Mouse (Mus musculus) MEL (cell line): ENCODE results near the gene Zmiz1. TPM values are rescaled to one million over a fixed set of nuclear protein-coding genes. Genes with fewer than 3 reads are reported as not detected.

Experiments used
- DNase-seq: peaks from one replicate; pipeline ENCODE4 v3.0.0; 2011; ENCODE audit warnings: low read depth, low spot score
- H3K27ac ChIP-seq: 2 replicates; pipeline ENCODE4 v1.5.1; 2012; ENCODE audit warnings: low read depth, mild to moderate bottlenecking, control low read depth, low read length, moderate library complexity; ENCODE audit not compliant: control insufficient read depth
- H3K27me3 ChIP-seq, 2 experiments: fragments of 150-350 bp in 1 of 2; sonication (generic) in 1 of 2; 2 replicates each; pipeline ENCODE4 v1.6.1; 2012; ENCODE audit warnings: low read length in 2 of 2, mild to moderate bottlenecking in 2 of 2, improper control_type of control experiment in 1 of 2, moderate library complexity in 1 of 2; ENCODE audit not compliant: insufficient read depth in 2 of 2, control insufficient read depth in 1 of 2
- H3K36me3 ChIP-seq, 2 experiments: 2 replicates each; pipeline ENCODE4 v1.6.1; 2012 to 2014; ENCODE audit warnings: low read length in 2 of 2, improper control_type of control experiment in 1 of 2, inconsistent platforms in 1 of 2, mild to moderate bottlenecking in 1 of 2; ENCODE audit not compliant: insufficient read depth in 2 of 2, control insufficient read depth in 1 of 2
- H3K4me1 ChIP-seq, 2 experiments: fragments of 150-350 bp in 1 of 2; sonication (generic) in 1 of 2; 2 replicates each; pipeline ENCODE4 v1.6.1; 2012; ENCODE audit warnings: low read length in 2 of 2, improper control_type of control experiment in 1 of 2, mild to moderate bottlenecking in 1 of 2; ENCODE audit not compliant: insufficient read depth in 2 of 2, control insufficient read depth in 1 of 2
- H3K4me3 ChIP-seq, 2 experiments: fragments of 150-350 bp in 1 of 2; sonication (generic) in 1 of 2; 2 replicates each; pipeline ENCODE4 v1.5.1; 2012; ENCODE audit warnings: low read depth in 2 of 2, low read length in 2 of 2, mild to moderate bottlenecking in 2 of 2, moderate library complexity in 2 of 2, control low read depth in 1 of 2, improper control_type of control experiment in 1 of 2; ENCODE audit not compliant: control insufficient read depth in 1 of 2, insufficient read depth in 1 of 2
- H3K79me2 ChIP-seq: 2 replicates; pipeline ENCODE4 v1.6.1; 2012; ENCODE audit warnings: mild to moderate bottlenecking, low read length, moderate library complexity; ENCODE audit not compliant: control insufficient read depth, poor library complexity, insufficient read depth
- H3K9ac ChIP-seq: 2 replicates; pipeline ENCODE4 v1.6.1; 2012; ENCODE audit warnings: low read depth, mild to moderate bottlenecking, control low read depth, low read length, moderate library complexity; ENCODE audit not compliant: control insufficient read depth, poor library complexity, severe bottlenecking
- H3K9me3 ChIP-seq: fragments of 150-350 bp; sonication (generic); replicated peaks from 2 replicates; pipeline ENCODE4 v1.6.1; 2012; ENCODE audit warnings: mild to moderate bottlenecking, low read length, improper control_type of control experiment, moderate library complexity; ENCODE audit not compliant: insufficient read depth
- BHLHE40 ChIP-seq: IDR thresholded peaks from 2 replicates; pipeline ENCODE4 v1.6.1; 2012; ENCODE audit warnings: low read depth, mild to moderate bottlenecking, inconsistent platforms, low read length, improper control_type of control experiment, borderline replicate concordance
- CHD2 ChIP-seq: IDR thresholded peaks from 2 replicates; pipeline ENCODE4 v1.6.1; 2011; ENCODE audit warnings: low read length, improper control_type of control experiment
- CTCF ChIP-seq, 3 experiments: IDR thresholded peaks in 2 of 3; conservative IDR thresholded peaks in 1 of 3; 2 replicates each; pipeline ENCODE4 v1.5.1; 2011 to 2012; ENCODE audit warnings: low read length in 3 of 3, low read depth in 2 of 3, mild to moderate bottlenecking in 2 of 3, improper control_type of control experiment in 1 of 3, inconsistent platforms in 1 of 3, mixed read lengths in 1 of 3, moderate library complexity in 1 of 3; ENCODE audit not compliant: control insufficient read depth in 1 of 3, insufficient read depth in 1 of 3, poor library complexity in 1 of 3, severe bottlenecking in 1 of 3
- ELF1 ChIP-seq: IDR thresholded peaks from 2 replicates; pipeline ENCODE4 v1.6.1; 2014; ENCODE audit warnings: low read depth, mild to moderate bottlenecking, inconsistent platforms, low read length, improper control_type of control experiment, moderate library complexity
- EP300 ChIP-seq, 2 experiments: IDR thresholded peaks; 2 replicates each; pipeline ENCODE4 v1.6.1; 2011; ENCODE audit warnings: improper control_type of control experiment in 2 of 2, low read length in 2 of 2, low read depth in 1 of 2, mild to moderate bottlenecking in 1 of 2
- GATA1 ChIP-seq: IDR thresholded peaks from 2 replicates; pipeline ENCODE4 v1.6.1; 2011; ENCODE audit warnings: low read depth, low read length, improper control_type of control experiment
- KAT2A ChIP-seq: conservative IDR thresholded peaks from 2 replicates; pipeline ENCODE4 v1.6.1; 2012; ENCODE audit warnings: low read depth, low read length, improper control_type of control experiment, inconsistent platforms
- MAZ ChIP-seq: IDR thresholded peaks from 2 replicates; pipeline ENCODE4 v1.6.1; 2012; ENCODE audit warnings: low read depth, mild to moderate bottlenecking, inconsistent platforms, low read length, improper control_type of control experiment
- MXI1 ChIP-seq: IDR thresholded peaks from 2 replicates; pipeline ENCODE4 v1.6.1; 2011; ENCODE audit warnings: mild to moderate bottlenecking, low read depth, low read length, improper control_type of control experiment
- NELFE ChIP-seq: IDR thresholded peaks from 2 replicates; pipeline ENCODE4 v1.6.1; 2011; ENCODE audit warnings: low read depth, low read length, improper control_type of control experiment
- POLR2A ChIP-seq, 2 experiments: IDR thresholded peaks; 2 replicates each; pipeline ENCODE4 v1.6.1; 2011 to 2012; ENCODE audit warnings: low read length in 2 of 2, mild to moderate bottlenecking in 2 of 2, control low read depth in 1 of 2, improper control_type of control experiment in 1 of 2, low read depth in 1 of 2, moderate library complexity in 1 of 2; ENCODE audit not compliant: control insufficient read depth in 1 of 2, insufficient read depth in 1 of 2, poor library complexity in 1 of 2
- POLR2AphosphoS5 ChIP-seq: IDR thresholded peaks from 2 replicates; pipeline ENCODE4 v1.6.1; 2012; ENCODE audit warnings: low read depth, borderline replicate concordance, mild to moderate bottlenecking, inconsistent platforms, low read length, moderate library complexity, mixed read lengths
- TAL1 ChIP-seq: IDR thresholded peaks from 2 replicates; pipeline ENCODE4 v1.6.1; 2012; ENCODE audit warnings: mild to moderate bottlenecking, inconsistent platforms, low read length, moderate library complexity, mixed read lengths
- TCF12 ChIP-seq: IDR thresholded peaks from 2 replicates; pipeline ENCODE4 v1.6.1; 2014; ENCODE audit warnings: low read depth, mild to moderate bottlenecking, inconsistent platforms, low read length, improper control_type of control experiment, moderate library complexity
- USF2 ChIP-seq, 2 experiments: IDR thresholded peaks; 2 replicates each; pipeline ENCODE4 v1.6.1; 2011 to 2012; ENCODE audit warnings: improper control_type of control experiment in 2 of 2, low read length in 2 of 2, borderline replicate concordance in 1 of 2, inconsistent platforms in 1 of 2, low read depth in 1 of 2, mild to moderate bottlenecking in 1 of 2; ENCODE audit not compliant: insufficient read depth in 1 of 2
- ZKSCAN1 ChIP-seq: IDR thresholded peaks from 2 replicates; pipeline ENCODE4 v1.6.1; 2012; ENCODE audit warnings: low read depth, mild to moderate bottlenecking, inconsistent platforms, low read length, improper control_type of control experiment, moderate library complexity
- ZMIZ1 ChIP-seq: IDR thresholded peaks from 2 replicates; pipeline ENCODE4 v1.6.1; 2012; ENCODE audit warnings: low read depth, mild to moderate bottlenecking, inconsistent platforms, low read length, improper control_type of control experiment, moderate library complexity
- polyA plus RNA-seq, 2 experiments: library from polyadenylated mRNA; stranded (reverse) in 1 of 2; unstranded in 1 of 2; fragments of >175 nt in 1 of 2; fragments of >200 nt in 1 of 2; gene quantifications; 2 replicates each; pipeline versions ENCODE4 v1.2.1 to v1.2.4; 2012; ENCODE audit warnings: low replicate concordance in 2 of 2, low read depth in 1 of 2; ENCODE audit not compliant: insufficient read length in 2 of 2, insufficient read depth in 1 of 2, missing spikeins in 1 of 2
- total RNA-seq: library from RNA; depleted of rRNA; stranded (reverse); fragments of 300-350 nt; gene quantifications from 2 replicates; pipeline ENCODE4 v1.2.3, GENCODE M21; 2012

Gene Zmiz1
- total and polyA plus RNA-seq, 3 experiments: 2.7 to 19.9 TPM; not detected in 1

- H3K27me3 ChIP-seq: no peaks in the 10 kb centered on the region
- H3K9me3 ChIP-seq: no peaks in the 10 kb centered on the region
- no peak overlapping the region for H3K9ac ChIP-seq
- DNase-seq: no peak
- no peaks in the 10 kb centered on the region for H3K79me2 ChIP-seq
- no peaks in the 10 kb centered on the region for H3K4me1 ChIP-seq
- TF ChIP-seq CTCF (IDR thresholded peaks at IDR 0.05 in 2 of 3, conservative IDR thresholded peaks at IDR 0.05 in 1 of 3; ENCODE audit: control insufficient read depth in 1 of 3, insufficient read depth in 1 of 3, low read depth in 2 of 3, low read length in 3 of 3, poor library complexity in 1 of 3, severe bottlenecking in 1 of 3): no peak
- TF ChIP-seq CHD2: no peak
- no peak for TF ChIP-seq ZMIZ1
- TF ChIP-seq POLR2AphosphoS5: no peak
- TF ChIP-seq, all 39 proteins: peak for 0
- Histone ChIP-seq H3K27ac (no peak overlapping the region), H3K36me3 (no peaks in the 10 kb centered on the region), H3K4me3 (no peak overlapping the region)
Measured at GRCm38 (mm10) chr14:25580397-25580796, 121.4 kb downstream of the Zmiz1 start.

- H3K9me3 ChIP-seq: no peaks in the 10 kb centered on the region
- no peaks in the 10 kb centered on the region for H3K4me1 ChIP-seq
- no peak overlapping the region for H3K27ac ChIP-seq
- H3K27me3 ChIP-seq: no peaks in the 10 kb centered on the region
- TF ChIP-seq EP300 (IDR thresholded peaks at IDR 0.05; ENCODE audit: low read depth in 1 of 2, low read length in 2 of 2) (no peak), ZMIZ1 (no peak), TAL1 (no peak), NELFE (no peak), POLR2A (IDR thresholded peaks at IDR 0.05; ENCODE audit: control insufficient read depth in 1 of 2, insufficient read depth in 1 of 2, low read depth in 1 of 2, low read length in 2 of 2, poor library complexity in 1 of 2) (no peak), MAZ (no peak)
- H3K79me2 ChIP-seq: no peaks in the 10 kb centered on the region
- no peak overlapping the region for H3K9ac ChIP-seq
- DNase-seq: no peak
- no peak overlapping the region for H3K4me3 ChIP-seq
- no peaks in the 10 kb centered on the region for H3K36me3 ChIP-seq
Measured at GRCm38 (mm10) chr14:25582603-25583002, 123.6 kb downstream of the Zmiz1 start.

GRCm38 (mm10) chr14:25583899-25584298 lies 124.9 kb downstream of the Zmiz1 start:
- no peaks in the 10 kb centered on the region for H3K9me3 ChIP-seq
- no peaks in the 10 kb centered on the region for H3K27me3 ChIP-seq
- DNase-seq: no peak
- no peaks in the 10 kb centered on the region for H3K4me1 ChIP-seq
- H3K9ac ChIP-seq: no peak overlapping the region
- no peaks in the 10 kb centered on the region for H3K36me3 ChIP-seq
- no peak overlapping the region for H3K27ac ChIP-seq
- no peak overlapping the region for H3K4me3 ChIP-seq
- no peaks in the 10 kb centered on the region for H3K79me2 ChIP-seq
- no peak for TF ChIP-seq USF2 (IDR thresholded peaks at IDR 0.05; ENCODE audit: borderline replicate concordance in 1 of 2, insufficient read depth in 1 of 2, low read depth in 1 of 2, low read length in 2 of 2)
- TF ChIP-seq GATA1: no peak
- TF ChIP-seq BHLHE40: no peak
- no peak for TF ChIP-seq KAT2A
- TF ChIP-seq ZMIZ1: no peak
- no peak for TF ChIP-seq TCF12
- no peak for TF ChIP-seq ELF1
- TF ChIP-seq MAZ: no peak
- TF ChIP-seq MXI1: no peak
- no peak for TF ChIP-seq ZKSCAN1
